Mouse (Mus musculus): ENCODE measurements around the gene Olfr573-ps1. TPM values are rescaled to one million over a fixed set of nuclear protein-coding genes. Genes with fewer than 3 reads are reported as not detected.

Gene Olfr573-ps1
- not detected for polyA plus RNA-seq (2014; fragmentation: Illumina TruSeq; extraction: RNeasy Lipid Tissue Mini Kit (QIAGEN cat#74804); ENCODE audit: low read depth, low replicate concordance)

GRCm38 (mm10) chr7:102942475-102942874, at the start of gene Olfr573-ps1:
Olfr573-ps1 (minus strand) TSS chr7:102942575.

GRCm38 (mm10) chr7:102989224-102989623, 46.8 kb upstream of the Olfr573-ps1 start, which contains the start of gene Olfr578:
Olfr578 (minus strand) TSS chr7:102989324.

GRCm38 (mm10) chr7:102975843-102976242, 33.5 kb upstream of the Olfr573-ps1 start, which contains the start of gene Olfr577:
Olfr577 (minus strand) TSS chr7:102975943.

DNA sequence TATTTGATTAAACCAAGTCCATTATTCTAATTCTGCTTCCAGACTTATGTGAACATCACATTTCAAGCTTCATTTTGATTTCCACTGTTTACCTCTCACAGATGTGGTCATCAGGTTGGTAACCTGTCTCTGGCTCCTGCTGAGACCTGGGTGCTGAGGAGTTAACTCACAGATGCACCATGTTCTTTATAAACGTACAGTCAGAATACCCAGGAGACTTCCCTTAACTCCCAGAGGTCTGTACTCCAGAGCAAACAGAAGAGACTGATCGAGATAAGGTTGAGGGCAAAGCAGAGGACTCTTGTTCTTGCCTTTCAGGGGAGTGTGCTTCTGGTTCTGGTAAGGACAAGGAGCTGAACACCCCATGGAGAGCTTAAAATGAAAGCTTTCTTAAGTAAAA, 20.0 kb upstream of the Olfr573-ps1 start, which contains the start of gene Olfr576:
TSS of gene Olfr576 (plus strand) at position 301 of the 400 bp plus-strand sequence.

GRCm38 (mm10) chr7:102958593-102958992, 16.2 kb upstream of the Olfr573-ps1 start, which contains the start of gene Olfr575:
Olfr575 (minus strand) TSS chr7:102958775.

GRCm38 (mm10) chr7:102948167-102948566, 5.8 kb upstream of the Olfr573-ps1 start, which contains the start of gene Olfr574:
Olfr574 (plus strand) TSS chr7:102948467.

GRCm38 (mm10) chr7:102924109-102924508, 18.3 kb downstream of the Olfr573-ps1 start, which contains the start of gene Olfr572:
Olfr572 (plus strand) TSS chr7:102924409.

GRCm38 (mm10) chr7:102917032-102917875, 25.1 kb downstream of the Olfr573-ps1 start, which contains the start of gene Olfr571:
Olfr571 (minus strand) TSS chr7:102917536.

Other genes with a start within 250 kb of the Olfr573-ps1 start
- gene Olfr557, start 246.7 kb downstream of the Olfr573-ps1 start, polyA plus RNA-seq (2014; fragmentation: Illumina TruSeq; extraction: RNeasy Lipid Tissue Mini Kit (QIAGEN cat#74804); ENCODE audit: low read depth, low replicate concordance) = not detected
- gene Olfr558, start 240.4 kb downstream of the Olfr573-ps1 start, polyA plus RNA-seq (2014; fragmentation: Illumina TruSeq; extraction: RNeasy Lipid Tissue Mini Kit (QIAGEN cat#74804); ENCODE audit: low read depth, low replicate concordance) = 1.8 TPM
- not detected for gene Olfr33, start 223.5 kb downstream of the Olfr573-ps1 start, polyA plus RNA-seq (2014; fragmentation: Illumina TruSeq; extraction: RNeasy Lipid Tissue Mini Kit (QIAGEN cat#74804); ENCODE audit: low read depth, low replicate concordance)
- gene Olfr559, start 215.1 kb downstream of the Olfr573-ps1 start, polyA plus RNA-seq (2014; fragmentation: Illumina TruSeq; extraction: RNeasy Lipid Tissue Mini Kit (QIAGEN cat#74804); ENCODE audit: low read depth, low replicate concordance) = not detected
- not detected for gene Olfr560, start 183.2 kb downstream of the Olfr573-ps1 start, polyA plus RNA-seq (2014; fragmentation: Illumina TruSeq; extraction: RNeasy Lipid Tissue Mini Kit (QIAGEN cat#74804); ENCODE audit: low read depth, low replicate concordance)
- gene Olfr78, start 183.1 kb downstream of the Olfr573-ps1 start, polyA plus RNA-seq (2014; fragmentation: Illumina TruSeq; extraction: RNeasy Lipid Tissue Mini Kit (QIAGEN cat#74804); ENCODE audit: low read depth, low replicate concordance) = 1.7 TPM
- not detected for gene Olfr561, start 171.4 kb downstream of the Olfr573-ps1 start, polyA plus RNA-seq (2014; fragmentation: Illumina TruSeq; extraction: RNeasy Lipid Tissue Mini Kit (QIAGEN cat#74804); ENCODE audit: low read depth, low replicate concordance)
- gene Olfr564, start 139.1 kb downstream of the Olfr573-ps1 start, polyA plus RNA-seq (2014; fragmentation: Illumina TruSeq; extraction: RNeasy Lipid Tissue Mini Kit (QIAGEN cat#74804); ENCODE audit: low read depth, low replicate concordance) = not detected
- gene Olfr566, start 83.8 kb downstream of the Olfr573-ps1 start, polyA plus RNA-seq (2014; fragmentation: Illumina TruSeq; extraction: RNeasy Lipid Tissue Mini Kit (QIAGEN cat#74804); ENCODE audit: low read depth, low replicate concordance) = not detected
- not detected for gene Olfr568, start 65.5 kb downstream of the Olfr573-ps1 start, polyA plus RNA-seq (2014; fragmentation: Illumina TruSeq; extraction: RNeasy Lipid Tissue Mini Kit (QIAGEN cat#74804); ENCODE audit: low read depth, low replicate concordance)
- not detected for gene Olfr569, start 51.7 kb downstream of the Olfr573-ps1 start, polyA plus RNA-seq (2014; fragmentation: Illumina TruSeq; extraction: RNeasy Lipid Tissue Mini Kit (QIAGEN cat#74804); ENCODE audit: low read depth, low replicate concordance)
- not detected for gene Olfr570, start 48.0 kb downstream of the Olfr573-ps1 start, polyA plus RNA-seq (2014; fragmentation: Illumina TruSeq; extraction: RNeasy Lipid Tissue Mini Kit (QIAGEN cat#74804); ENCODE audit: low read depth, low replicate concordance)
- gene Olfr571, start 25.0 kb downstream of the Olfr573-ps1 start, polyA plus RNA-seq (2014; fragmentation: Illumina TruSeq; extraction: RNeasy Lipid Tissue Mini Kit (QIAGEN cat#74804); ENCODE audit: low read depth, low replicate concordance) = not detected
- gene Olfr572, start 18.2 kb downstream of the Olfr573-ps1 start, polyA plus RNA-seq (2014; fragmentation: Illumina TruSeq; extraction: RNeasy Lipid Tissue Mini Kit (QIAGEN cat#74804); ENCODE audit: low read depth, low replicate concordance) = not detected
- not detected for gene Olfr574, start 5.9 kb upstream of the Olfr573-ps1 start, polyA plus RNA-seq (2014; fragmentation: Illumina TruSeq; extraction: RNeasy Lipid Tissue Mini Kit (QIAGEN cat#74804); ENCODE audit: low read depth, low replicate concordance)
- gene Olfr575, start 16.2 kb upstream of the Olfr573-ps1 start, polyA plus RNA-seq (2014; fragmentation: Illumina TruSeq; extraction: RNeasy Lipid Tissue Mini Kit (QIAGEN cat#74804); ENCODE audit: low read depth, low replicate concordance) = not detected
- gene Olfr576, start 20.1 kb upstream of the Olfr573-ps1 start, polyA plus RNA-seq (2014; fragmentation: Illumina TruSeq; extraction: RNeasy Lipid Tissue Mini Kit (QIAGEN cat#74804); ENCODE audit: low read depth, low replicate concordance) = not detected
- not detected for gene Olfr577, start 33.4 kb upstream of the Olfr573-ps1 start, polyA plus RNA-seq (2014; fragmentation: Illumina TruSeq; extraction: RNeasy Lipid Tissue Mini Kit (QIAGEN cat#74804); ENCODE audit: low read depth, low replicate concordance)
- gene Olfr578, start 46.7 kb upstream of the Olfr573-ps1 start, polyA plus RNA-seq (2014; fragmentation: Illumina TruSeq; extraction: RNeasy Lipid Tissue Mini Kit (QIAGEN cat#74804); ENCODE audit: low read depth, low replicate concordance) = not detected
- gene Olfr582, start 95.4 kb upstream of the Olfr573-ps1 start, polyA plus RNA-seq (2014; fragmentation: Illumina TruSeq; extraction: RNeasy Lipid Tissue Mini Kit (QIAGEN cat#74804); ENCODE audit: low read depth, low replicate concordance) = not detected
- not detected for gene Olfr583, start 108.7 kb upstream of the Olfr573-ps1 start, polyA plus RNA-seq (2014; fragmentation: Illumina TruSeq; extraction: RNeasy Lipid Tissue Mini Kit (QIAGEN cat#74804); ENCODE audit: low read depth, low replicate concordance)
- gene Olfr584, start 139.3 kb upstream of the Olfr573-ps1 start, polyA plus RNA-seq (2014; fragmentation: Illumina TruSeq; extraction: RNeasy Lipid Tissue Mini Kit (QIAGEN cat#74804); ENCODE audit: low read depth, low replicate concordance) = not detected
- not detected for gene Olfr585, start 155.1 kb upstream of the Olfr573-ps1 start, polyA plus RNA-seq (2014; fragmentation: Illumina TruSeq; extraction: RNeasy Lipid Tissue Mini Kit (QIAGEN cat#74804); ENCODE audit: low read depth, low replicate concordance)
- not detected for gene Olfr586, start 183.1 kb upstream of the Olfr573-ps1 start, polyA plus RNA-seq (2014; fragmentation: Illumina TruSeq; extraction: RNeasy Lipid Tissue Mini Kit (QIAGEN cat#74804); ENCODE audit: low read depth, low replicate concordance)
- gene Olfr588-ps1, start 198.3 kb upstream of the Olfr573-ps1 start, polyA plus RNA-seq (2014; fragmentation: Illumina TruSeq; extraction: RNeasy Lipid Tissue Mini Kit (QIAGEN cat#74804); ENCODE audit: low read depth, low replicate concordance) = not detected
- gene Olfr589, start 213.8 kb upstream of the Olfr573-ps1 start, polyA plus RNA-seq (2014; fragmentation: Illumina TruSeq; extraction: RNeasy Lipid Tissue Mini Kit (QIAGEN cat#74804); ENCODE audit: low read depth, low replicate concordance) = not detected
- not detected for gene Olfr591, start 235.8 kb upstream of the Olfr573-ps1 start, polyA plus RNA-seq (2014; fragmentation: Illumina TruSeq; extraction: RNeasy Lipid Tissue Mini Kit (QIAGEN cat#74804); ENCODE audit: low read depth, low replicate concordance)
- not detected for gene Olfr592, start 242.2 kb upstream of the Olfr573-ps1 start, polyA plus RNA-seq (2014; fragmentation: Illumina TruSeq; extraction: RNeasy Lipid Tissue Mini Kit (QIAGEN cat#74804); ENCODE audit: low read depth, low replicate concordance)